Mouse (Mus musculus): ENCODE measurements at regions not wholly inside any gene's neighbourhood (a gene's known extent, or its start where the extent isn't known, plus 50 kb on each side); places are given as distances from the start of the nearest gene placed in this dataset.

DNA sequence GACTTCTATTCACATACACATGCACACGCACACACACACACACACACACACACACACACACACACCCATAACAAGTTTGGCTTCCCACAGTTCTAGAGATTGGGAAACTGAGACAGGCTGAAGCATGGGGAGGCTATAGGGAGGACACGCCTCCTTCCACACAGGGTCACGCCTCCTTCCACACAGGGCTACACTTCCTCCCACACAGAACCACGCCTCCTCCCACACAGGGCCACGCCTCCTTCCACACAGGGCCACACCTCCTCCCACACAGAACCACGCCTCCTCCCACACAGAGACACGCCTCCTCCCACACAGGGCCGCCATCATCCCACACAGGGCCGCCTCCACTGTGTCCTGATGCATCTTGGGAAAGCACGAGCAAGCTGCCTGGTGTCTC, 401.9 kb upstream of the Kazn start:
- no peak for DNase-seq (ENCODE audit: low read depth, low spot score)

GRCm38 (mm10) chr4:142639340-142639733, 400.1 kb upstream of the Kazn start:
- no peak for DNase-seq (ENCODE audit: low read depth, low spot score)

DNA sequence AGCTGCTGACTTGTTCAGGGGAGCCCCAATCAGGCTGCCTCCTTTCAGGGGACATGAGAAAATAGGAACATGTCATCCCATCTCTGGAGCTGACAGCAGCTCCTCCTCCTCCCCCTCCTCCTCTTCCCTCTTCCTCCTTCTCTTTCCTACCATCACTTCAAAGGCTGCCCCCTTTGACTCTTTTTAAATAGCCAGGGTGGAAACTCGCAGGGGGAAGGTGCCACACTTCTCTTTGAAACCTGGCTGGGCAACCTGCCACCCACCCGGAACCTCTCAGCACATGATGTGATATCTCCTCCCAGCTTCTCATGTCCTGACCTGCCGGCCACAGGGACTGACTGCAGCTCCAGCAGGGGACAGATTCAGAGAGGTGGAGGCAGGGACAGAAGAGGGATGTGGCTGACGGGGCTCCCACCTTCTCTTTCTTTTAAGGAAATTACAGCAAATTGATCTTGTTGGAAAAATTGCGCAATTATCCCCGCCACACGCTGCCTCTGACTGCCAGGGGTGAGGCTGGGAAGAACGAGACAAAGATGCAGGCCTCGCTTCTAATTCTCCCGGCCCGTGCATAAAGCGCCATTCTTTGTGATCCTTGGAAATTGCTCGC, 399.6 kb upstream of the Kazn start:
- DNase-seq (ENCODE audit: low read depth, low spot score) = no peak

DNA sequence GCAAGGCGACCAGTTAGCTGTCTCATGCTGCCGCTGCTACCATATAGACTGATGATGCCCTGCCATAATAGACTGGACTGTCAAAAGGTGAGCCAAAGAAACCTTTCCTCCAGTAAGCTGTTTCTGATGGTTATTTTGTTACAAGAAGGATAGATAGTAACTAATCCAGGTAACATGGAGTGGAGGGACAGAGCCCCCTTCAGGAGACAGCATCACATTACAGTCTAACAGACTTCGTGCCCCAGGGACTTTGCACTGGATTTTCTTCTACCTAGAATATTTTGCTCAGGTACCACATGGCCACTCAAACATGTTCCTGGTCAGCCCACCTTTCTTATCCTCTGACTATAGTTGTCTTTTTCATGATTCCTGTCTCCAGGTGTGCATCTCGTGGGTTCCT, 398.9 kb upstream of the Kazn start:
- no peak for DNase-seq (ENCODE audit: low read depth, low spot score)

GRCm38 (mm10) chr4:142634398-142634797, 395.2 kb upstream of the Kazn start:
- DNase-seq (ENCODE audit: low read depth, low spot score) = no peak

DNA sequence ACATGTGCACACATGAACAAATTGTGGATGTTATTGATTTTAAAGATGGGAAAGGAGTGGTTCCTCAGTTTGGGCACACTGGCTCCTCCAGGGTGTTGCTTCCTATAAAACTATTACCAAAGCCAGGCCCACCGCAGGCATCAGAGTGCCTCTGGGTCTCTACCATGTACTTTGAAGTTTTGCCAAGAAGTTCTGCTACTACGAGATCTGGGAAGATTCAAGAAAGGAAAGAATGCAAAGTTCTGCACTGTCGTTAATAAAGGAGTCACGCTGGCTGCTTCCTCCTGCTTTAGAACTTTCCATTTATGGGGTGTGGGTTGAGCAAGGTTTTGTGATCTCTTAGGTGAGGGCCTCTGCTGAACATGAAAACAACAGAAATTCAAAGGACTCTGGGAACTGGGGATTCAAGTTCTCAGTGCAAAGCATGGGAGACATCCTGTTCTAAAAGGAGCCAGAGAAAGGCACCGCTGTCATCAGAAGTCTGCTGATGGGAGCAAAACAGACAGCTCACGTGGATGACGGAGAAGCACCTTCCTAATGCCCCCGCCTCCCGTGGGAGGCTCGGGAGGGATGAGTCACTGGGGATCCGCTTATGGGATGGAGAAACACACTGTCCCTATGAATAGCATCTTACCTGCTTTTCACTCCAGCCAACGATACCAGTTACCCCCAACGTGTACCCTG, 394.6 kb upstream of the Kazn start:
- DNase-seq (ENCODE audit: low read depth, low spot score) = no peak

GRCm38 (mm10) chr4:142626503-142627194, 387.4 kb upstream of the Kazn start:
- DNase-seq (ENCODE audit: low read depth, low spot score) = no peak

- DNase-seq (ENCODE audit: low read depth, low spot score) = no peak
Observed at GRCm38 (mm10) chr4:142625456-142625855, 386.3 kb upstream of the Kazn start.

- DNase-seq (ENCODE audit: low read depth, low spot score) = no peak
Observed at GRCm38 (mm10) chr4:142622151-142622861, 383.1 kb upstream of the Kazn start.

DNA sequence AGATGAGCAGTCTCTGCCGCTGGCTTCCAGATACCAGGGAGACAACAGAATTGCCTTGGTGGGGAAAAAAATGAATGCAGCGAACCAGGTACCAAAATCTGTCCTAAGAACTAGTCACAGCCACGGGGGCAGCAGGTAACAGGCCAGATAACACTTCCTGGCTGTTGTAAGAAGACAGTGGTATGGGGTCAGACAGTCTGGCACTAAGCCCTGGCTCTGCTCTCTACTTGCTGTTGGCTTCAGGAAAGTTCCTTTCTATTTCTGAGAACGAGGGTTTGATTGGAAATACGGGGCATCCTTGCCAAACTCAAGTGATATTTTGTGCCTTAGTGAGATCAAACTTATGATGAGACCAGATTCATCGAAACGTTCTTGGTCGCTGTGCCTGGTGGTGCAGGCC, 380.2 kb upstream of the Kazn start:
- no peak for DNase-seq (ENCODE audit: low read depth, low spot score)

GRCm38 (mm10) chr4:142618770-142619169, 379.6 kb upstream of the Kazn start:
- no peak for DNase-seq (ENCODE audit: low read depth, low spot score)

DNA sequence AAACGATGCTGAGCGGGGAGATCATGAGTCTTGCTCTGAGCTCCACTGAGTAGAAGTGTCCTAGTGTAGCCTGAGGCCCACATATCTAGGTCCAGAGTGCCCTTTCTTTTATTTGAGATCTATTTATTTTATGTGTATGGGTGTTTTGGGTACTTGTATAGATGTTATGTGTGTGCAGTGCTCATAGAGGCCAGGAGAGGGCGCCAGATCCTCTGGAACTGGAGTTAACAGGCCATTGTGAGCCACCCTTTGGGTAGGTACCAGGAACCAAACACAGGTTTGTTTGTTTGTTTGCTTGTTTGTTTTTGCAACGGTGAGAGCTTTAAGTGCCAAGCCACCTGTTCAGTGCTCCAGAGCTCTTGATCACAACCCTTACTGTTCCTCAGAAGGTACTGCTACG, 378.5 kb upstream of the Kazn start:
- no peak for DNase-seq (ENCODE audit: low read depth, low spot score)

DNA sequence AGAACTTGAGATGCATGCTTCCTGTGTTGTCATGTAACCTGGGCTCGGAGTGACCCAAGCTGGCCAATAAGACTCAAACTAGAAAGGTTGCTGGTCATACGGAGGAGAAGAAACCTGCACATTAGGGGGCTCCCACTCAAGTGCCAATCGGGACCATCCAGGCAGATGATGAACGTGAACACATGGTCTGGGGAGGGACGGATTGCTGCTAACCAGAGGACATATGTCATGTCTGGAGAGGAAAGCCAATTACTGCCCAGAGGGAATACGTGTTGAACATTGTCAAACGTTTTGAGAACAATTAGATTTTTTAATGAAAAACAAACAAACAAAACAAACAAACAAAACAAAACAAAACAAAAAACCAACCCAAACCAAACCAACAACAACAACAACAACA, 377.7 kb upstream of the Kazn start:
- no peak for DNase-seq (ENCODE audit: low read depth, low spot score)

DNA sequence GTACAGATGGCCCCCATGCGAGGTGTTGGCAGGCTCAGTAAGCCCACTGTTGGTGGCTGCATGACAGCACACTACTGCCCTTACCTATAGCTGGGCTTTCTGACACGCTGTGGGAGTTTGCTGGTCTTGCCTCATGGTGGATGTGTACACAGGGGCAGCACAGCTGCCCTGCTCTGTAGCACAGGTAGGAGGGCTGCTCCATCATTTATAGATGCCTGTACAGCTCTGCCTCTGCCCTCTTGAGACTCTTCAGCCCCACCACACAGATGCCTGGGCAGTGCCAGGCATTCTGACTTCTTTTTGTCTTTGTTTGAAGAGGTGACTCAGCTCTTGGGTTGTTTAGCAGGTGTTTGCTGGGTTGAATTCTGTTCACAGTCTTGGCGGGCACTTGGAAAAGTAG, 365.9 kb upstream of the Kazn start:
- no peak for DNase-seq (ENCODE audit: low read depth, low spot score)

DNA sequence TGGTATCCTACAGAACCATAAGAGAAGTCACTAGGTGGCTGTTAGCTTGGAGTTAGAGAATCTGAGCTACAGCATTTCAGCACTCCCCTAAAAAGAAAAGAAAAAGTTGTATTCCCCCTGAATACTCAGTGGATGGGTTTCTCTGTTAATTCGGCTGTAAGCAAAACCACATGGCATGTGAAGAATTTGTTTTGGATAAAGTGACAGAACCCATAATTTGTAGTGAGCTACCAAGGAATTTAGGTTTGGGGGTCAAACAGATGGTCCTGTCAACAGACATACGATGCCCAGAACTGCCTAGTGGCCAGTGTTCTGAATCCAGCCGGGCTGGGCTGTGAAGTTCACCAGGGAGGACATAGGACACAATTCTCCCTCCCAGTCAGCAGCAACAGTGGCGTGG, 358.0 kb upstream of the Kazn start:
- no peak for DNase-seq (ENCODE audit: low read depth, low spot score)

DNA sequence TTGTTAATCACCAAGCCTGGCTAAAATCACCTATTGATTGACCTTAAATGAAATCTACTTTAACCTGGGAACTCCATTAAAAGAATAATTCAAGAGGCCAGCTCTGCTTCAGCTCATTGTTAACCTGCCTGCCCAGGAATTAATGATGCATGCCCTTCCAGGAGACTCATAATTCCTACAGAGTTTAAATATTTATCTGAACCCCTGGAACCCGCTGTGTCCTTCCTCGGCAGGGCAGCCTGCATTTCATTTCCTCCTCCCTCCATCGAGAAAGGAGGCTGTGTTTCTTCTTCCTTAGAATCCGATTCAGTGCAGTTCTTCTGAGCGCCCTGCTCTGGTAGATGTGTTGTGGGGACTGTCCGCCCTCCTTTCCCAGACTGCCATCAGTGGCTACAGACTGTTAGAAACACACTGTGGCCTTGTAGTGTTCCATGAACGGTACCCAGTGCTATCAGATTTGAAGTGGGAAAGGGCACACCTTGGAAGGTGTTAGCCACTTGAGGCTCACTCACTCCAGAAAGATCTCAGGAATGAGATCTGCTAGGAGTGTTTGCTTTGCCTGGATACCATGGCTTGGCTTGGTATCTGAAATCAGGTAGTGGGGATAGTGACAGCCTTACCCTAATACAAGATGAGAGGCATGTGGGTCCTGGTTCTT, 350.0 kb upstream of the Kazn start:
- DNase-seq (ENCODE audit: low read depth, low spot score) = no peak

GRCm38 (mm10) chr4:142588418-142589083, 349.4 kb upstream of the Kazn start:
- no peak for DNase-seq (ENCODE audit: low read depth, low spot score)

GRCm38 (mm10) chr4:142587345-142588035, 348.3 kb upstream of the Kazn start:
- DNase-seq (ENCODE audit: low read depth, low spot score) = no peak

DNA sequence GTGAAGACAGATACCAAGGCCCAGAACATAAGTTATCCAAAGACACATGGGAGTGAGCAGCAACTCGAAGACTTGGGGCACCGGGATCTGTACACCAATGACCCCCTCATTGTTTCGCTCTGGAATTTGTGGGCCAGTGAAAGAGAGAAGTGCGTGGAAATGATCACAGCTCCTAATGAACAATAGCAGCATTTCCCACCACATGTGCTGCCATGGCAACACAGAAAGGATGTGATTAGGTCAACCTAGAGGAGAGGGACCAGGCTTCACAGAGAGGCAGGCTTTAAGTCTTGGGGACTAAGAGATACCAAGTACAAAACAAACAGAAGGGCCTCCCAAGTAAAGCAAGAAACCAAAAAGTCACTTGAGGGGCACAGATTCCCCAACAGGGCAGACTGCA, 339.3 kb upstream of the Kazn start:
- DNase-seq (ENCODE audit: low read depth, low spot score) = no peak

- no peak for DNase-seq (ENCODE audit: low read depth, low spot score)
Observed at GRCm38 (mm10) chr4:142577519-142577918, 338.3 kb upstream of the Kazn start.

- DNase-seq (ENCODE audit: low read depth, low spot score) = no peak
Observed at GRCm38 (mm10) chr4:142574528-142574927, 335.3 kb upstream of the Kazn start.

Data from 3T3-L1 (cell line).